Mouse (Mus musculus) adrenal gland, postnatal 0 days (tissue): ENCODE results near the gene Btbd11. TPM values are rescaled to one million over a fixed set of nuclear protein-coding genes. Genes with fewer than 3 reads are reported as not detected.

Experiments used
- polyA plus RNA-seq: library from polyadenylated mRNA; unstranded; fragments of >200 nt; fragmentation: Nextera tagmentation; extraction: Ambion mirVana; gene quantifications from 2 replicates; pipeline ENCODE4 v1.2.1, GENCODE M21; 2015

Btbd11 gene
- polyA plus RNA-seq, result 1.7 and 3.4 TPM in 2 replicates

GRCm38 (mm10) chr10:85386605-85387218 lies at the start of gene Btbd11:
Btbd11 (plus strand) TSS chr10:85386814.

Other genes with a start within 250 kb of the Btbd11 start
- gene Cry1, start 201.8 kb upstream of the Btbd11 start, polyA plus RNA-seq, result 10.7 and 12.2 TPM in 2 replicates